Mouse (Mus musculus) layer of hippocampus, postnatal 10 days (tissue): Measurements from ENCODE around the gene Gripap1. TPM values are rescaled to one million over a fixed set of nuclear protein-coding genes. Genes with fewer than 3 reads are reported as not detected.
A peak's percentile ranks its signal among the peaks of the same experiment; 100 is the strongest.
"Not testable (repeated sequence)": the region's sequence is repeated elsewhere in the genome, so short reads cannot be mapped to it uniquely, and the experiment has no call there.

Experiments used
- DNase-seq, 2 experiments: peaks; one replicate each; pipeline ENCODE4 v3.0.0; 2021; ENCODE audit warnings: low spot score in 2 of 2
- long read RNA-seq: library from polyadenylated mRNA; stranded (forward); transcript quantifications from one replicate; pipeline ENCODE4 v2.0.0, GENCODE M21; 2023
- total RNA-seq, 2 experiments: library from RNA; stranded (reverse); gene quantifications; 2 replicates each; pipeline ENCODE4 v1.2.3; 2021

Gene Gripap1
- 10 to 100 TPM; 86.1 to 93.0 TPM for total RNA-seq
- long read RNA-seq, partial matches to known transcripts = 10 of 25 reads
- long read RNA-seq, other reads (novel, unspliced or antisense) = 7 of 25 reads

GRCm38 (mm10) chrX:7789542-7790136 lies at the start of gene Gripap1:
Gene Gripap1 (plus strand): TSS chrX:7789765.
- DNase-seq = peak; percentile 64 to 74

GRCm38 (mm10) chrX:7740082-7740819 lies 49.3 kb upstream of the Gripap1 start:
- no peak for DNase-seq

GRCm38 (mm10) chrX:7741103-7741502 lies 48.5 kb upstream of the Gripap1 start:
- DNase-seq = no peak

- no peak for DNase-seq
These were observed 46.1 kb upstream of the Gripap1 start for GRCm38 (mm10) chrX:7743470-7743869.

GRCm38 (mm10) chrX:7744940-7745339 lies 44.6 kb upstream of the Gripap1 start:
- no peak for DNase-seq

GRCm38 (mm10) chrX:7745429-7745828 lies 44.1 kb upstream of the Gripap1 start:
- no peak for DNase-seq

GRCm38 (mm10) chrX:7750432-7751116 lies 39.0 kb upstream of the Gripap1 start, which contains the start of gene Ccdc120:
Gene Ccdc120 (minus strand): TSS chrX:7750905.
- DNase-seq = peak; percentile 57 to 73

GRCm38 (mm10) chrX:7753627-7754026 lies 35.9 kb upstream of the Gripap1 start:
- not testable (repeated sequence) for DNase-seq

GRCm38 (mm10) chrX:7762137-7762920 lies 27.2 kb upstream of the Gripap1 start, which contains the start of gene Tfe3:
Gene Tfe3 (plus strand): TSS chrX:7762560.
- peak; percentile 80 to 84 for DNase-seq

- DNase-seq = no peak
These were observed 26.7 kb upstream of the Gripap1 start for GRCm38 (mm10) chrX:7762921-7763197.

- DNase-seq = peak in 1 of 2 experiments; percentile 20
These were observed 25.8 kb upstream of the Gripap1 start for GRCm38 (mm10) chrX:7763631-7764393.

GRCm38 (mm10) chrX:7764657-7765280 lies 24.8 kb upstream of the Gripap1 start:
- DNase-seq = no peak

- no peak for DNase-seq
These were observed 24.3 kb upstream of the Gripap1 start for GRCm38 (mm10) chrX:7765281-7765670.

- no peak for DNase-seq
These were observed 23.8 kb upstream of the Gripap1 start for GRCm38 (mm10) chrX:7765764-7766163.

GRCm38 (mm10) chrX:7769302-7770017 lies 20.1 kb upstream of the Gripap1 start:
- no peak for DNase-seq

GRCm38 (mm10) chrX:7772766-7773165 lies 16.8 kb upstream of the Gripap1 start:
- DNase-seq = no peak

- no peak for DNase-seq
These were observed 13.9 kb upstream of the Gripap1 start for GRCm38 (mm10) chrX:7775501-7776205.

- peak; percentile 57 to 66 for DNase-seq
These were observed 13.1 kb upstream of the Gripap1 start for GRCm38 (mm10) chrX:7776329-7777082.
